Mouse (Mus musculus) stomach, embryonic 15.5 days (tissue): Measurements from ENCODE around the gene 4430402I18Rik. TPM values are rescaled to one million over a fixed set of nuclear protein-coding genes. Genes with fewer than 3 reads are reported as not detected.

ENCODE experiments used
- ATAC-seq: fragments of 200-750 bp; cut with Nextera tagmentation; 2 replicates; pipeline ENCODE4 v1.8.0; 2017; ENCODE audit warnings: low read depth, moderate number of reproducible peaks, moderate TSS enrichment; ENCODE audit not compliant: insufficient read depth, low FRiP score
- H3K27ac ChIP-seq: fragments of 300-500 bp; sonication (generic); 2 replicates; pipeline ENCODE4 v1.5.1; 2015; ENCODE audit warnings: mild to moderate bottlenecking, inconsistent platforms
- H3K27me3 ChIP-seq: fragments of 300-500 bp; sonication (generic); replicated peaks from 2 replicates; pipeline ENCODE4 v1.6.1; 2015; ENCODE audit warnings: inconsistent platforms
- H3K36me3 ChIP-seq: fragments of 300-500 bp; sonication (generic); 2 replicates; pipeline ENCODE4 v1.6.1; 2015; ENCODE audit warnings: inconsistent platforms
- H3K4me1 ChIP-seq: fragments of 300-500 bp; sonication (generic); 2 replicates; pipeline ENCODE4 v1.6.1; 2015; ENCODE audit warnings: inconsistent platforms
- H3K4me2 ChIP-seq: fragments of 300-500 bp; sonication (generic); 2 replicates; pipeline ENCODE4 v1.6.1; 2015; ENCODE audit warnings: mild to moderate bottlenecking, inconsistent platforms
- H3K4me3 ChIP-seq: fragments of 300-500 bp; sonication (generic); replicated peaks from 2 replicates; pipeline ENCODE4 v1.5.1; 2015; ENCODE audit warnings: inconsistent platforms
- H3K9ac ChIP-seq: fragments of 300-500 bp; sonication (generic); 2 replicates; pipeline ENCODE4 v1.6.1; 2015; ENCODE audit warnings: inconsistent platforms
- H3K9me3 ChIP-seq: fragments of 300-500 bp; sonication (generic); 2 replicates; pipeline ENCODE4 v1.6.1; 2016; ENCODE audit warnings: inconsistent platforms
- WGBS: fragments of 180-500 bp; shearing (Covaris S2); methylation state at CpG from one replicate; pipeline ENCODE4 v1.1.7; 2015; 5-methylcytosine and 5-hydroxymethylcytosine counted together
- polyA plus RNA-seq: library from polyadenylated mRNA; unstranded; fragments of >200 nt; fragmentation: Nextera tagmentation; extraction: Ambion mirVana; gene quantifications from 2 replicates; pipeline ENCODE4 v1.2.1, GENCODE M21; 2015

Gene 4430402I18Rik
- polyA plus RNA-seq, 1 experiment from 2014 or later = 1.9 TPM

GRCm38 (mm10) chr19:28963842-28964551 is 3.6 kb downstream of the 4430402I18Rik start, which contains the start of gene Plpp6:
Gene Plpp6 (plus strand): TSS chr19:28963953.
- H3K4me3 ChIP-seq = peak within 1 kb of the TSS; percentile 89
- ATAC-seq = peak; percentile 90
- no peaks in the 10 kb centered on the region for H3K27me3 ChIP-seq
- peak within 1 kb of the TSS; percentile 67 for H3K27ac ChIP-seq
- WGBS = under 1% methylated on average over 54 of the region's 73 CpGs
- peak within 1 kb of the TSS; percentile 71 for H3K9ac ChIP-seq
- H3K4me1 ChIP-seq = peaks cover 6% of the 10 kb centered on the region; the same call in 1 of the 2 replicates
- H3K9me3 ChIP-seq = no peaks in the 10 kb centered on the region
- no peaks in the 10 kb centered on the region for H3K36me3 ChIP-seq
- H3K4me2 ChIP-seq = peak within 1 kb of the TSS; percentile 95

DNA sequence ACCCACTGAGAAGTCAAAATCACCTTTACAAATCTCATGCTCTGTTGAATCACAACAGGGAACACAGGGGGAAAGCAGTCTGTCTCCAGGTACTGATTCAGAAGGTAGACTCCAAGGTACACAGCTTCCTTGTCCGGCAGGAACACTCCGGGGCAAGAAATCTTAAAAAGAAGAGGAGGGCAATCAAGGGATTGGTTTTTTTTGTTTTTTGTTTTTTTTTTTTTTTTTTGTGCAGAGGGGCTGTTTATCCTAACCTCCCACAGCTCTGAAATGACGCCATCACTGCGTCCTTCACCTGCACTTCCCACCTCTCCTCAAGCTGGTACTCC is 4.1 kb downstream of the 4430402I18Rik start:
- H3K4me1 ChIP-seq = peaks cover 6% of the 10 kb centered on the region; the same call in 1 of the 2 replicates
- no peaks in the 10 kb centered on the region for H3K9me3 ChIP-seq
- peak overlapping the region; percentile 95 for H3K4me2 ChIP-seq
- H3K27me3 ChIP-seq = no peaks in the 10 kb centered on the region
- H3K4me3 ChIP-seq = peak overlapping the region; percentile 89
- 4% methylated on average over 4 of the region's 4 CpGs for WGBS
- no peak overlapping the region for H3K27ac ChIP-seq
- H3K9ac ChIP-seq = no peak overlapping the region
- H3K36me3 ChIP-seq = no peaks in the 10 kb centered on the region
- ATAC-seq = no peak

- Histone ChIP-seq H3K9me3 (no peaks in the 10 kb centered on the region), H3K4me1 (peaks cover 6% of the 10 kb centered on the region; the same call in 1 of the 2 replicates), H3K4me2 (peak overlapping the region; percentile 95), H3K27ac (no peak overlapping the region), H3K36me3 (no peaks in the 10 kb centered on the region), H3K9ac (no peak overlapping the region), H3K4me3 (no peak overlapping the region), H3K27me3 (no peaks in the 10 kb centered on the region)
- ATAC-seq = no peak
- WGBS = 41% methylated on average over 3 of the region's 3 CpGs
Observed at GRCm38 (mm10) chr19:28963113-28963512, 4.5 kb downstream of the 4430402I18Rik start.

GRCm38 (mm10) chr19:28951251-28951650 is 16.3 kb downstream of the 4430402I18Rik start:
- Histone ChIP-seq H3K9me3 (no peaks in the 10 kb centered on the region), H3K4me2 (no peak overlapping the region), H3K36me3 (no peaks in the 10 kb centered on the region), H3K9ac (no peak overlapping the region), H3K27me3 (no peaks in the 10 kb centered on the region), H3K4me1 (no peaks in the 10 kb centered on the region), H3K4me3 (no peak overlapping the region), H3K27ac (no peak overlapping the region)
- 80% methylated on average over 5 of the region's 5 CpGs for WGBS
- no peak for ATAC-seq

DNA sequence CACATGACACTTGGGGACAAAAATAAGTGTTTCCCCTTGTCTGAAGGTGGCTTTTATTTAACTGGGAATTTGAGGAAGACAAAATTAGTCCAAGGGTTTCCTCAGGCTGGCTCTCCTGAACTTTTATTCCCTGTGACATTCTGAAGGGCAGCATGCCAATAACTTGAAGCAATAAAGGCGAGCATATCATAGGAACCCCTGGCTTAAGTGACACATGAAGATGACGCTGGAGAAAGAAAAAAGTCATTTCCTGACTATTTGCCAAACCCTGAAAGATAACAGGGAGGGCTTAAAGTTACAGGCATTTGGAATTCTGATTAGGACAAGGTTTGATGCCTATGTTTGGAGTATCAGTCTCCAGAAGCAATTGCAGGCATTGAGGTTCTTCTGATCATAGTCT is 20.3 kb downstream of the 4430402I18Rik start:
- Histone ChIP-seq H3K9me3 (no peaks in the 10 kb centered on the region), H3K9ac (no peak overlapping the region)
- ATAC-seq = no peak

DNA sequence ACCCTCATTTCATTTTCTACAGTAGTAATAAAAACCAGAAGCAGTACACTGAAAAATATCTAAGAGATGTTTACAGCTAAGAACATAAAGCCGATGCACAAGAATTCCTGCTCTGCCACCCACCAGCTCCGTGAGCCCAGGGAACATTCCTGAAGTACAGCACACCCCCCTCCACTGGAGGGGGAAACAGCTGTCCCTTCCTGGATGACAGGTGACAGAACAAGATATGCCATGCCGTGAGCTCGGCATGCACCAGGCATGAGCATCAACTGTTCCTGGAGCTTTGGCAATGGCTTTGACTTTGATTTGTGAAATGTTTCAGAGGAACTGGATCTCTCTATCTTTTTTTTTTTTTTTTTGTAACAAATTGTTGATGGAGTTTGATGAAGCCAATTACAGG is 20.8 kb downstream of the 4430402I18Rik start:
- 47% methylated on average over 4 of the region's 4 CpGs for WGBS
- ATAC-seq = no peak
- Histone ChIP-seq H3K27me3 (no peaks in the 10 kb centered on the region), H3K27ac (no peak overlapping the region), H3K4me2 (no peak overlapping the region), H3K4me1 (no peaks in the 10 kb centered on the region), H3K9me3 (no peaks in the 10 kb centered on the region), H3K36me3 (no peaks in the 10 kb centered on the region), H3K4me3 (no peak overlapping the region), H3K9ac (no peak overlapping the region)

More for the DNA sequence above, 20.3 kb downstream of the 4430402I18Rik start:
- Histone ChIP-seq H3K27ac (no peak overlapping the region), H3K27me3 (no peaks in the 10 kb centered on the region), H3K4me1 (no peaks in the 10 kb centered on the region), H3K36me3 (no peaks in the 10 kb centered on the region), H3K4me3 (no peak overlapping the region), H3K4me2 (no peak overlapping the region)
- 42% methylated on average over 2 of the region's 2 CpGs for WGBS

- Histone ChIP-seq H3K27ac (no peak overlapping the region), H3K4me1 (no peaks in the 10 kb centered on the region), H3K36me3 (no peaks in the 10 kb centered on the region), H3K4me3 (no peak overlapping the region), H3K9me3 (no peaks in the 10 kb centered on the region), H3K4me2 (no peak overlapping the region), H3K9ac (no peak overlapping the region), H3K27me3 (no peaks in the 10 kb centered on the region)
- WGBS = 63% methylated on average over 4 of the region's 4 CpGs
- ATAC-seq = no peak
Observed at GRCm38 (mm10) chr19:28941271-28941670, 26.3 kb downstream of the 4430402I18Rik start.

DNA sequence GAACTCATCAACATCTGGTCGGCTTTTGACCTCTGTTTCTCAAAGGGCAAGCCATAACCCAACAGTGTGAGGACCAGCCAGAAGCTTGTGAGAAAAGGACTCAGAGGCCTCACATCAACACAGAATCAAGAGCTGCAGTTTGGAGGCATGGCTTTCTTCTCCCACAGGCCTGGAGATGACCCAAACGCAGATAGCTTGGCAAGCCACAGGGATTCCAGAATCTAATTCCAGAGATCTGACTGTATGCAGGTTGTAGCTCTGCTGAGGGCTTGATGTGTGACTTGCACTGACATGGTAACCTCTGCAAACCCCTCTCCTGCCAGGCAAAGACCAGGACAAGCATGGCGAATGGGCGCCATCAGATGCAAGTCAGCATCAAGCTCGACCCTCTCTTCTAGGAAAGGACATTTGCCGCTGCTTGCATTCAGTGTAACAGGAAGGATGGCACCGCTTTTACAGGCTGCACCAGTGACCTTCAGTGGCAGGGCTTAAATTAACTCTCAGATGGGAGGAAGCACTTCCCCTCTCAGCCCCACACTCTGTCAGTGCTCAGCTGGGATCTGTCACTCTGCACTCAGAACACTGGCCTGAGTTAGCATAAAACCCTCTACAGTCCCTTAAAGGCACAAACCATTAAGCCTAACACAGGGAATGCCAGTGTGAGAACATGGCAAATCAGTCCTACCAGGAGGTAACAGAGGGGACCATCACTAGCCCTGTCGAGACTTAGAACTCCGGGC is 27.3 kb downstream of the 4430402I18Rik start:
- Histone ChIP-seq H3K36me3 (no peaks in the 10 kb centered on the region), H3K4me2 (no peak overlapping the region), H3K9ac (no peak overlapping the region), H3K27ac (no peak overlapping the region), H3K27me3 (no peaks in the 10 kb centered on the region), H3K4me1 (no peaks in the 10 kb centered on the region), H3K9me3 (no peaks in the 10 kb centered on the region), H3K4me3 (no peak overlapping the region)
- no peak for ATAC-seq
- WGBS = 66% methylated on average over 9 of the region's 9 CpGs

DNA sequence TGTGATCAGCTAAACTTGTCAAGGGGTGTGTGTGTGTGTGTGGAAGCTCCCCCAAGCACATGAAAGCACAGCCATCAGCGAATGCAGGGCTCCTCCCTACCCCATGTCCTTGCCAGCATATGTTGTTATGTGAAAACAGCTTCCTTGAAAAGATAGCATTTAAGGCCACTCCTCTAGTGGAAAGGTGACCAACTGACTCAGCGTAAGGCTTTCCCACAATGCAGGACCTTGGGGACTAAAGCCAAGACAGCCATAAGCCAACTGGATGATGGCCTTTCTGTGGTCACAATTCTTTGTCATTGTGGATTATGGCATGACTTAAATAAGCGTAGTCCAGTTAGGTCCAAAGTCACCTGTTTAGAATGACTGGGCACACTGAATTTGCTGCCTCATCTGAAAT is 32.7 kb downstream of the 4430402I18Rik start:
- H3K9me3 ChIP-seq = no peaks in the 10 kb centered on the region
- H3K9ac ChIP-seq = no peak overlapping the region
- no peaks in the 10 kb centered on the region for H3K27me3 ChIP-seq
- H3K4me3 ChIP-seq = no peak overlapping the region
- H3K36me3 ChIP-seq = no peaks in the 10 kb centered on the region
- ATAC-seq = no peak
- H3K27ac ChIP-seq = no peak overlapping the region
- H3K4me2 ChIP-seq = no peak overlapping the region
- no peaks in the 10 kb centered on the region for H3K4me1 ChIP-seq
- 88% methylated on average over 3 of the region's 3 CpGs for WGBS

- Histone ChIP-seq H3K9ac (no peak overlapping the region), H3K27ac (no peak overlapping the region), H3K36me3 (no peaks in the 10 kb centered on the region), H3K4me1 (no peaks in the 10 kb centered on the region), H3K9me3 (no peaks in the 10 kb centered on the region), H3K27me3 (no peaks in the 10 kb centered on the region), H3K4me3 (no peak overlapping the region), H3K4me2 (no peak overlapping the region)
- ATAC-seq = peak; percentile 35; the same call in 1 of the 2 replicates
Observed at GRCm38 (mm10) chr19:28929034-28929433, 38.6 kb downstream of the 4430402I18Rik start.

GRCm38 (mm10) chr19:28927396-28927795 is 40.2 kb downstream of the 4430402I18Rik start:
- no peak overlapping the region for H3K4me3 ChIP-seq
- no peaks in the 10 kb centered on the region for H3K4me1 ChIP-seq
- H3K9ac ChIP-seq = no peak overlapping the region
- 40% methylated on average over 4 of the region's 4 CpGs for WGBS
- H3K27me3 ChIP-seq = no peaks in the 10 kb centered on the region
- ATAC-seq = no peak
- H3K9me3 ChIP-seq = no peaks in the 10 kb centered on the region
- no peak overlapping the region for H3K27ac ChIP-seq
- H3K36me3 ChIP-seq = no peaks in the 10 kb centered on the region
- H3K4me2 ChIP-seq = no peak overlapping the region

GRCm38 (mm10) chr19:28926366-28926765 is 41.2 kb downstream of the 4430402I18Rik start:
- Histone ChIP-seq H3K36me3 (no peaks in the 10 kb centered on the region), H3K4me3 (no peak overlapping the region), H3K9ac (no peak overlapping the region), H3K27ac (no peak overlapping the region), H3K9me3 (no peaks in the 10 kb centered on the region), H3K4me1 (no peaks in the 10 kb centered on the region), H3K4me2 (no peak overlapping the region), H3K27me3 (no peaks in the 10 kb centered on the region)
- 87% methylated on average over 5 of the region's 5 CpGs for WGBS
- no peak for ATAC-seq
